Mouse (Mus musculus) gastrocnemius, postnatal 4 days (tissue): ENCODE results near the gene Fblim1. TPM values are rescaled to one million over a fixed set of nuclear protein-coding genes. Genes with fewer than 3 reads are reported as not detected.
A peak's percentile ranks its signal among the peaks of the same experiment; 100 is the strongest.

ENCODE experiments used
- DNase-seq, 2 experiments: peaks; one replicate each; pipeline ENCODE4 v3.0.0; 2021 to 2022; ENCODE audit warnings: low spot score in 2 of 2, mixed read lengths in 2 of 2
- total RNA-seq, 2 experiments: library from RNA; stranded (reverse); gene quantifications; 2 replicates each; pipeline ENCODE4 v1.2.3; 2021

The Fblim1 gene
- total RNA-seq, 2 experiments from 2014 or later, result 7.4 to 10.6 TPM

- DNase-seq, result no peak
Observed at GRCm38 (mm10) chr4:141625774-141626550, 20.1 kb upstream of the Fblim1 start.

GRCm38 (mm10) chr4:141624983-141625773, 19.3 kb upstream of the Fblim1 start:
- no peak for DNase-seq

- DNase-seq, result no peak
Observed at GRCm38 (mm10) chr4:141624134-141624533, 18.2 kb upstream of the Fblim1 start.

- DNase-seq, result peak in 1 of 2 experiments; percentile 67
Observed at GRCm38 (mm10) chr4:141623666-141624065, 17.8 kb upstream of the Fblim1 start, which contains the start of gene Slc25a34. Slc25a34 (minus strand) TSS chr4:141623821.

- no peak for DNase-seq
Observed at GRCm38 (mm10) chr4:141623037-141623436, 17.1 kb upstream of the Fblim1 start.

GRCm38 (mm10) chr4:141622580-141622979, 16.7 kb upstream of the Fblim1 start:
- DNase-seq, result no peak

- no peak for DNase-seq
Observed at GRCm38 (mm10) chr4:141622091-141622490, 16.2 kb upstream of the Fblim1 start.

- DNase-seq, result no peak
Observed at GRCm38 (mm10) chr4:141621297-141621696, 15.4 kb upstream of the Fblim1 start.

GRCm38 (mm10) chr4:141619299-141619883, 13.5 kb upstream of the Fblim1 start:
- DNase-seq, result no peak

- peak in 1 of 2 experiments; percentile 62 for DNase-seq
Observed at GRCm38 (mm10) chr4:141618565-141619243, 12.8 kb upstream of the Fblim1 start, which contains the start of gene Tmem82. Tmem82 (minus strand) TSS chr4:141618633.

GRCm38 (mm10) chr4:141617863-141618564, 12.1 kb upstream of the Fblim1 start:
- no peak for DNase-seq

GRCm38 (mm10) chr4:141617299-141617698, 11.4 kb upstream of the Fblim1 start:
- peak; percentile 58 to 77 for DNase-seq

GRCm38 (mm10) chr4:141616811-141617210, 10.9 kb upstream of the Fblim1 start:
- DNase-seq, result no peak

GRCm38 (mm10) chr4:141614946-141615345, 9.1 kb upstream of the Fblim1 start:
- DNase-seq, result no peak

GRCm38 (mm10) chr4:141609538-141609937, 3.6 kb upstream of the Fblim1 start:
- no peak for DNase-seq

GRCm38 (mm10) chr4:141605421-141605820, 475 bp downstream of the Fblim1 start:
- DNase-seq, result no peak

GRCm38 (mm10) chr4:141604493-141604892, 1.4 kb downstream of the Fblim1 start:
- no peak for DNase-seq

GRCm38 (mm10) chr4:141603921-141604320, 2.0 kb downstream of the Fblim1 start:
- no peak for DNase-seq

GRCm38 (mm10) chr4:141602523-141603223, 3.2 kb downstream of the Fblim1 start:
- DNase-seq, result no peak
